In genomic region chr1:170109776-170110515, GRCm38 (mm10) we compare ENCODE assay signal across 8 mouse cellular contexts. TPM values are rescaled to one million over a fixed set of nuclear protein-coding genes. Genes with fewer than 3 reads are reported as not detected.
A peak's percentile ranks its signal among the peaks of the same experiment; 100 is the strongest.
DNase-seq lines count a peak whose midpoint lies in the region; ATAC-seq lines count a peak whose summit lies in the region.

No protein-coding gene starts in this region.

- H3K9ac ChIP-seq in hindbrain, embryonic 14.5 days: no peak overlapping the region
- H3K9ac ChIP-seq in neural tube, embryonic 13.5 days: peak overlapping the region; percentile 36

- H3K4me2 ChIP-seq in hindbrain, embryonic 14.5 days (replicated peaks): peak overlapping the region; percentile 4; the same call in 1 of the 2 replicates
- H3K4me2 ChIP-seq in neural tube, embryonic 13.5 days: peak overlapping the region; percentile 30

- peak; percentile 11 to 18 for DNase-seq in cerebellum, postnatal 25 days
- peak; percentile 61 for DNase-seq in MN1 (ENCODE audit: low spot score)
- peak; percentile 42 for DNase-seq in forelimb bud, embryonic 11.5 days (ENCODE audit: low read depth, low spot score)
- DNase-seq in hindbrain, embryonic 14.5 days (ENCODE audit: low spot score): no peak
- no peak for DNase-seq in left cerebral cortex, postnatal 25 days (ENCODE audit: low spot score in 2 of 2)
- DNase-seq in B cell, adult 2 months: no peak

- no peaks in the 10 kb centered on the region for H3K4me1 ChIP-seq in hindbrain, embryonic 14.5 days (replicated peaks; ENCODE audit: control insufficient read depth, insufficient read depth, low read length)
- H3K4me1 ChIP-seq in neural tube, embryonic 13.5 days (replicated peaks): no peaks in the 10 kb centered on the region

- H3K9me3 ChIP-seq in hindbrain, embryonic 14.5 days (ENCODE audit: control insufficient read depth, low read length): no peaks in the 10 kb centered on the region
- H3K9me3 ChIP-seq in neural tube, embryonic 13.5 days: no peaks in the 10 kb centered on the region

- peak overlapping the region; percentile 52; the same call in 1 of the 2 replicates for H3K27ac ChIP-seq in hindbrain, embryonic 14.5 days
- peak overlapping the region; percentile 73 for H3K27ac ChIP-seq in neural tube, embryonic 13.5 days (replicated peaks)

- no peaks in the 10 kb centered on the region for H3K36me3 ChIP-seq in hindbrain, embryonic 14.5 days (replicated peaks; ENCODE audit: control insufficient read depth, insufficient read depth)
- no peaks in the 10 kb centered on the region for H3K36me3 ChIP-seq in neural tube, embryonic 13.5 days

- WGBS in hindbrain, embryonic 14.5 days: 87% methylated on average over 19 of the region's 19 CpGs
- WGBS in neural tube, embryonic 13.5 days: 78% methylated on average over 19 of the region's 19 CpGs

- intact Hi-C loops in left cerebral cortex, postnatal 25 days (cut with DNase I): no loop called here

- no peak for ATAC-seq in cerebellum, adult (ENCODE audit: insufficient number of reproducible peaks, low FRiP score, low TSS enrichment)
- no peak for ATAC-seq in hindbrain, embryonic 14.5 days (ENCODE audit: low FRiP score)
- no peak for ATAC-seq in neural tube, embryonic 13.5 days (ENCODE audit: low read depth)

- H3K4me3 ChIP-seq in hindbrain, embryonic 14.5 days (replicated peaks; ENCODE audit: low read length): peak overlapping the region; percentile 6
- H3K4me3 ChIP-seq in neural tube, embryonic 13.5 days: peak overlapping the region; percentile 26

- no peaks in the 10 kb centered on the region for H3K27me3 ChIP-seq in hindbrain, embryonic 14.5 days (ENCODE audit: control insufficient read depth, insufficient read depth, low read length)
- H3K27me3 ChIP-seq in neural tube, embryonic 13.5 days: no peaks in the 10 kb centered on the region

RNA-seq across cellular contexts. Expression of gene Ddr2, which starts 0.6 kb away (rescaled TPM):
- polyA plus RNA-seq in hindbrain, embryonic 14.5 days (2014; fragmentation: Nextera tagmentation; extraction: Ambion mirVana): 8.8 and 9.0 TPM in 2 replicates
- 10.2 and 16.5 TPM in 2 replicates for polyA plus RNA-seq in neural tube, embryonic 13.5 days (2015; fragmentation: Nextera tagmentation; extraction: Ambion mirVana)
- 1 to 10 TPM; 5.7 to 6.8 TPM for total RNA-seq in left cerebral cortex, postnatal 25 days (2021)

Comparison
In these comparisons a context has a peak if more than half of its experiments do, and no peak if none do; other contexts are left out.
1. DNase-seq: peak in cerebellum, postnatal 25 days (2 of 2), MN1 (single experiment) and forelimb bud, embryonic 11.5 days (single experiment); none in hindbrain, embryonic 14.5 days (single experiment), left cerebral cortex, postnatal 25 days (0 of 2) and B cell, adult 2 months (0 of 2).